17 mouse cellular contexts compared by ENCODE assay signal in genomic region chr2:34600734-34601133, GRCm38 (mm10).
DNase-seq lines count a peak whose midpoint lies in the region; ATAC-seq lines count a peak whose summit lies in the region.
"Had no signal": no experiment of that assay in that cellular context is flagged by ENCODE, and none has a peak within 500 bp of the region (broad histone marks: within the 10 kb centered on the region; RNA-seq: fewer than 3 reads in every experiment).

No protein-coding gene starts in this region.

- no peak overlapping the region for H3K9ac ChIP-seq in midbrain, embryonic 13.5 days (replicated peaks)
- H3K9ac ChIP-seq: lung, embryonic 14.5 days had no signal

- peaks cover 61% of the 10 kb centered on the region for H3K27me3 ChIP-seq in midbrain, embryonic 10.5 days (ENCODE audit: low read depth, poor library complexity, severe bottlenecking)
- H3K27me3 ChIP-seq in midbrain, embryonic 13.5 days, result no peaks in the 10 kb centered on the region
- no peaks in the 10 kb centered on the region for H3K27me3 ChIP-seq in limb, embryonic 10.5 days (ENCODE audit: low read depth, poor library complexity, severe bottlenecking)

- peak; percentile 24 for DNase-seq in heart, adult 11 months
- DNase-seq in heart, adult 8-10 months (ENCODE audit: low spot score), result no peak
- DNase-seq in midbrain, embryonic 10.5 days (ENCODE audit: low spot score), result no peak
- no peak for DNase-seq in limb, embryonic 10.5 days (ENCODE audit: low spot score)
- DNase-seq in urinary bladder, postnatal 25 days (ENCODE audit: low spot score), result no peak
- DNase-seq in ovary, adult 18-20 months (ENCODE audit: low spot score), result no peak
- DNase-seq: adrenal gland, adult 8-10 months; B cell, adult 2 months; cerebellum, adult 9-10 months; heart, postnatal 4 days; kidney, postnatal 36 days; liver; lung, embryonic 14.5 days; thymus, postnatal 36 days had no signal

- peak overlapping the region; percentile 55; the same call in 1 of the 2 replicates for H3K27ac ChIP-seq in midbrain, embryonic 10.5 days (replicated peaks)
- H3K27ac ChIP-seq in midbrain, embryonic 13.5 days, result no peak overlapping the region
- peak overlapping the region; percentile 56; the same call in 1 of the 2 replicates for H3K27ac ChIP-seq in limb, embryonic 10.5 days
- H3K27ac ChIP-seq: stomach, postnatal 0 days had no signal

- no peak overlapping the region for H3K4me3 ChIP-seq in midbrain, embryonic 10.5 days
- no peak overlapping the region for H3K4me3 ChIP-seq in midbrain, embryonic 13.5 days (replicated peaks)
- no peak overlapping the region for H3K4me3 ChIP-seq in limb, embryonic 10.5 days
- H3K4me3 ChIP-seq: myocyte had no signal

- no peak for ATAC-seq in midbrain, embryonic 13.5 days

- 25% methylated on average over 7 of the region's 7 CpGs for WGBS in midbrain, embryonic 10.5 days
- WGBS in midbrain, embryonic 13.5 days, result 13% methylated on average over 7 of the region's 7 CpGs
- WGBS in limb, embryonic 10.5 days, result 8% methylated on average over 7 of the region's 7 CpGs

- no peak overlapping the region for H3K4me2 ChIP-seq in midbrain, embryonic 13.5 days (replicated peaks)
- H3K4me2 ChIP-seq: lung, embryonic 14.5 days had no signal

- no peaks in the 10 kb centered on the region for H3K9me3 ChIP-seq in midbrain, embryonic 10.5 days (replicated peaks)
- H3K9me3 ChIP-seq in midbrain, embryonic 13.5 days, result no peaks in the 10 kb centered on the region
- H3K9me3 ChIP-seq in limb, embryonic 10.5 days (replicated peaks), result no peaks in the 10 kb centered on the region

- peaks cover 12% of the 10 kb centered on the region; the same call in 1 of the 2 replicates for H3K36me3 ChIP-seq in midbrain, embryonic 10.5 days
- H3K36me3 ChIP-seq in midbrain, embryonic 13.5 days, result no peaks in the 10 kb centered on the region
- peaks cover 10% of the 10 kb centered on the region for H3K36me3 ChIP-seq in limb, embryonic 10.5 days

- peaks cover 58% of the 10 kb centered on the region for H3K4me1 ChIP-seq in midbrain, embryonic 10.5 days
- H3K4me1 ChIP-seq in midbrain, embryonic 13.5 days (replicated peaks), result peaks cover 48% of the 10 kb centered on the region
- H3K4me1 ChIP-seq in limb, embryonic 10.5 days, result peaks cover 71% of the 10 kb centered on the region
